Comparison of ENCODE assay signal across 8 mouse cellular contexts in genomic region chr15:81247583-81248340, GRCm38 (mm10). TPM values are rescaled to one million over a fixed set of nuclear protein-coding genes. Genes with fewer than 3 reads are reported as not detected.
DNase-seq lines count a peak whose midpoint lies in the region; ATAC-seq and TF ChIP-seq lines count a peak whose summit lies in the region.

No protein-coding gene starts in this region.

- 3% methylated on average over 13 of the region's 13 CpGs for WGBS in intestine, postnatal 0 days

- no peak for TF ChIP-seq POLR2A in testis, adult 2 months (IDR thresholded peaks at IDR 0.05; ENCODE audit: control insufficient read depth, low read depth, low read length)

- no peaks in the 10 kb centered on the region for H3K27me3 ChIP-seq in testis, adult 2 months (ENCODE audit: control insufficient read depth, insufficient read depth, low read length)
- H3K27me3 ChIP-seq in intestine, postnatal 0 days (replicated peaks; ENCODE audit: control insufficient read depth, insufficient read depth, low read length), result no peaks in the 10 kb centered on the region

- no peak for DNase-seq in testis, postnatal 10 days (ENCODE audit: low spot score)
- DNase-seq in fat pad, adult 2 months (ENCODE audit: extremely low read depth, low read depth, low spot score), result peak; percentile 54
- peak; percentile 86 for DNase-seq in lung, postnatal 10 days
- DNase-seq in retina, postnatal 1 day, result no peak
- DNase-seq in natural killer cell, adult 2 months (ENCODE audit: low spot score in 2 of 2), result no peak

- peak overlapping the region; percentile 74 for H3K27ac ChIP-seq in testis, adult 2 months (ENCODE audit: control insufficient read depth, insufficient read depth, low read depth, low read length)
- peak overlapping the region; percentile 83 for H3K27ac ChIP-seq in intestine, postnatal 0 days (ENCODE audit: low read depth, low read length)

- ATAC-seq in intestine, postnatal 0 days, result peak; percentile 77
- ATAC-seq in megakaryocyte-erythroid progenitor cell, adult 5-6 weeks (replicated peaks; ENCODE audit: low FRiP score, low TSS enrichment, poor library complexity, severe bottlenecking), result no peak

- peaks cover 5% of the 10 kb centered on the region for H3K4me1 ChIP-seq in testis, adult 2 months (ENCODE audit: control insufficient read depth, insufficient read depth, low read length)
- H3K4me1 ChIP-seq in intestine, postnatal 0 days (replicated peaks; ENCODE audit: control insufficient read depth, insufficient read depth, low read length), result peaks cover 13% of the 10 kb centered on the region

- H3K9ac ChIP-seq in intestine, postnatal 0 days (ENCODE audit: low read depth, low read length), result no peak overlapping the region

- no peak for TF ChIP-seq CTCF in testis, adult 2 months (IDR thresholded peaks at IDR 0.05; ENCODE audit: control insufficient read depth, insufficient read depth, insufficient replicate concordance, low read depth, low read length)
- TF ChIP-seq CTCF in intestine, postnatal 0 days (IDR thresholded peaks at IDR 0.05; ENCODE audit: low read depth), result no peak

- peaks cover 9% of the 10 kb centered on the region; the same call in 1 of the 2 replicates for H3K9me3 ChIP-seq in intestine, postnatal 0 days (ENCODE audit: control insufficient read depth)

- peak overlapping the region; percentile 70 for H3K4me3 ChIP-seq in testis, adult 2 months (ENCODE audit: control insufficient read depth, low read depth, low read length)
- H3K4me3 ChIP-seq in intestine, postnatal 0 days (ENCODE audit: low read depth, low read length), result 0 out of 2 replicates have a peak overlapping the region, but pooled peaks have one; percentile 5

- H3K36me3 ChIP-seq in testis, adult 2 months (ENCODE audit: control insufficient read depth, insufficient read depth, low read length), result no peaks in the 10 kb centered on the region
- H3K36me3 ChIP-seq in intestine, postnatal 0 days (ENCODE audit: control insufficient read depth, insufficient read depth), result no peaks in the 10 kb centered on the region

- peak overlapping the region; percentile 53 for H3K4me2 ChIP-seq in intestine, postnatal 0 days (replicated peaks; ENCODE audit: low read depth)

RNA-seq across cellular contexts. Expression of gene Mchr1, which starts 12.5 kb away (rescaled TPM):
- polyA plus RNA-seq in testis, adult 2 months (2012; rRNA removed), result 0.37 and 0.71 TPM in 2 replicates
- polyA plus RNA-seq in intestine, postnatal 0 days (2015; fragmentation: Nextera tagmentation; extraction: Ambion mirVana), result 1.5 and 2.1 TPM in 2 replicates
- not detected in 2 replicates for total RNA-seq in megakaryocyte-erythroid progenitor cell, adult 5-6 weeks (2014; fragmentation: Nextera tagmentation)
- total RNA-seq in megakaryocyte-erythroid progenitor cell, adult 5-6 weeks (2017), result not detected in 2 replicates

RNA-seq across cellular contexts. Expression of gene Mrtfa, which starts 57.2 kb away (rescaled TPM):
- polyA plus RNA-seq in testis, adult 2 months (2012; rRNA removed), result 26.8 and 30.2 TPM in 2 replicates
- 9.0 and 10.3 TPM in 2 replicates for polyA plus RNA-seq in intestine, postnatal 0 days (2015; fragmentation: Nextera tagmentation; extraction: Ambion mirVana)
- total RNA-seq in megakaryocyte-erythroid progenitor cell, adult 5-6 weeks (2014; fragmentation: Nextera tagmentation), result 21.2 and 23.5 TPM in 2 replicates
- total RNA-seq in megakaryocyte-erythroid progenitor cell, adult 5-6 weeks (2017), result 2.5 and 3.7 TPM in 2 replicates

Comparison
In these comparisons a context has a peak if more than half of its experiments do, and no peak if none do; other contexts are left out.
1. DNase-seq: peak in fat pad, adult 2 months (single experiment) and lung, postnatal 10 days (single experiment); none in testis, postnatal 10 days (single experiment), retina, postnatal 1 day (single experiment) and natural killer cell, adult 2 months (0 of 2).